Mouse (Mus musculus) frontal cortex, adult (tissue): ENCODE data around the gene Col4a2.

Experiments
- ATAC-seq: cut with Nextera tagmentation; 2 replicates; pipeline ENCODE4 v1.9.2; 2017; ENCODE audit warnings: mild to moderate bottlenecking, moderate library complexity, mixed read lengths; ENCODE audit not compliant: low TSS enrichment

Gene Col4a2

GRCm38 (mm10) chr8:11296282-11296943 lies 16.2 kb upstream of the Col4a2 start:
- no peak for ATAC-seq

GRCm38 (mm10) chr8:11297141-11297838 lies 15.3 kb upstream of the Col4a2 start:
- peak; percentile 42; the same call in 1 of the 2 replicates for ATAC-seq

- ATAC-seq = no peak
Observed at GRCm38 (mm10) chr8:11298531-11299316, 13.9 kb upstream of the Col4a2 start.

GRCm38 (mm10) chr8:11299317-11299602 lies 13.3 kb upstream of the Col4a2 start:
- ATAC-seq = no peak

GRCm38 (mm10) chr8:11300436-11300835 lies 12.2 kb upstream of the Col4a2 start:
- ATAC-seq = peak; percentile 32; the same call in 1 of the 2 replicates

- ATAC-seq = no peak
Observed at GRCm38 (mm10) chr8:11304027-11304601, 8.5 kb upstream of the Col4a2 start.

- ATAC-seq = no peak
Observed at GRCm38 (mm10) chr8:11305539-11305938, 7.1 kb upstream of the Col4a2 start.

- no peak for ATAC-seq
Observed at GRCm38 (mm10) chr8:11307451-11307850, 5.2 kb upstream of the Col4a2 start.

GRCm38 (mm10) chr8:11308570-11308998 lies 4.0 kb upstream of the Col4a2 start:
- no peak for ATAC-seq

- no peak for ATAC-seq
Observed at GRCm38 (mm10) chr8:11309226-11309625, 3.4 kb upstream of the Col4a2 start.

GRCm38 (mm10) chr8:11310049-11310448 lies 2.6 kb upstream of the Col4a2 start:
- no peak for ATAC-seq

GRCm38 (mm10) chr8:11311681-11312348 lies 790 bp upstream of the Col4a2 start:
- peak; percentile 29; the same call in 1 of the 2 replicates for ATAC-seq

- peak; percentile 46 for ATAC-seq
Observed at GRCm38 (mm10) chr8:11313176-11314111, 839 bp downstream of the Col4a2 start.

GRCm38 (mm10) chr8:11314613-11315012 lies 2.0 kb downstream of the Col4a2 start:
- no peak for ATAC-seq

GRCm38 (mm10) chr8:11315179-11315943 lies 2.8 kb downstream of the Col4a2 start:
- no peak for ATAC-seq

- no peak for ATAC-seq
Observed at GRCm38 (mm10) chr8:11316118-11316517, 3.5 kb downstream of the Col4a2 start.

- no peak for ATAC-seq
Observed at GRCm38 (mm10) chr8:11319405-11319804, 6.8 kb downstream of the Col4a2 start.

- ATAC-seq = no peak
Observed at GRCm38 (mm10) chr8:11321841-11322240, 9.2 kb downstream of the Col4a2 start.

GRCm38 (mm10) chr8:11322724-11323585 lies 10.3 kb downstream of the Col4a2 start:
- ATAC-seq = no peak
